1 mouse cellular context compared by ENCODE assay signal in genomic region chr11:73131020-73131419, GRCm38 (mm10).
A peak's percentile ranks its signal among the peaks of the same experiment; 100 is the strongest.
TF ChIP-seq lines count a peak whose summit lies in the region.

No protein-coding gene starts in this region.

TF ChIP-seq in MEL, 35 proteins besides CTCF, POLR2A, EP300 and RAD21:
- TF ChIP-seq ZC3H11A (IDR thresholded peaks at IDR 0.05; ENCODE audit: low read depth, low read length) (peak; percentile 44), HCFC1 (IDR thresholded peaks at IDR 0.05; ENCODE audit: low read depth, low read length) (no peak), MYC (IDR thresholded peaks at IDR 0.05; ENCODE audit: low read depth, low read length) (no peak), ZNF384 (IDR thresholded peaks at IDR 0.05; ENCODE audit: low read depth, low read length) (no peak), MAFK (IDR thresholded peaks at IDR 0.05; ENCODE audit: borderline replicate concordance, low read depth, low read length) (peak; percentile 46; the same call in 1 of the 2 replicates), MEF2A (IDR thresholded peaks at IDR 0.05; ENCODE audit: extremely low read depth, insufficient replicate concordance, low read depth, low read length, poor library complexity, severe bottlenecking) (no peak), MYB (IDR thresholded peaks at IDR 0.05; ENCODE audit: low read depth, low read length) (no peak), TBP (IDR thresholded peaks at IDR 0.05; ENCODE audit: low read depth, low read length) (no peak), GATA1 (IDR thresholded peaks at IDR 0.05; ENCODE audit: low read depth, low read length) (no peak), GABPA (IDR thresholded peaks at IDR 0.05; ENCODE audit: low read depth, low read length) (no peak), TCF12 (IDR thresholded peaks at IDR 0.05; ENCODE audit: low read depth, low read length) (no peak), CHD1 (IDR thresholded peaks at IDR 0.05; ENCODE audit: low read depth, low read length) (no peak), MAX (IDR thresholded peaks at IDR 0.05; ENCODE audit: low read length) (no peak), USF1 (IDR thresholded peaks at IDR 0.05; ENCODE audit: low read depth, low read length) (no peak), TAL1 (IDR thresholded peaks at IDR 0.05; ENCODE audit: low read length) (no peak), POLR2AphosphoS2 (IDR thresholded peaks at IDR 0.05; ENCODE audit: low read length) (no peak), MAZ (IDR thresholded peaks at IDR 0.05; ENCODE audit: low read depth, low read length) (0 out of 2 replicates have a peak, but pooled peaks have one; percentile 45), CHD2 (IDR thresholded peaks at IDR 0.05; ENCODE audit: low read length) (no peak), NRF1 (IDR thresholded peaks at IDR 0.05; ENCODE audit: insufficient read depth, low read depth, low read length, poor library complexity, severe bottlenecking) (no peak), BHLHE40 (IDR thresholded peaks at IDR 0.05; ENCODE audit: borderline replicate concordance, low read depth, low read length) (no peak), E2F4 (IDR thresholded peaks at IDR 0.05; ENCODE audit: borderline replicate concordance, low read depth, low read length) (no peak), SIN3A (IDR thresholded peaks at IDR 0.05; ENCODE audit: low read length) (peak; percentile 52; the same call in 1 of the 2 replicates), SMC3 (IDR thresholded peaks at IDR 0.05; ENCODE audit: low read depth, low read length) (peak; percentile 62), ZKSCAN1 (IDR thresholded peaks at IDR 0.05; ENCODE audit: low read depth, low read length) (no peak), UBTF (IDR thresholded peaks at IDR 0.05; ENCODE audit: borderline replicate concordance, insufficient read depth, low read depth, low read length) (no peak), JUND (IDR thresholded peaks at IDR 0.05; ENCODE audit: low read depth, low read length) (no peak)
